Mouse (Mus musculus) liver, embryonic 13.5 days (tissue): ENCODE measurements at regions not wholly inside any gene's neighbourhood (a gene's known extent, or its start where the extent isn't known, plus 50 kb on each side); places are given as distances from the start of the nearest gene placed in this dataset.
A peak's percentile ranks its signal among the peaks of the same experiment; 100 is the strongest.

Experiments used
- ATAC-seq: fragments of 200-750 bp; cut with Nextera tagmentation; 2 replicates; pipeline ENCODE4 v1.8.0; 2017; ENCODE audit warnings: low read depth, mild to moderate bottlenecking, moderate number of reproducible peaks, moderate library complexity
- DNase-seq: peaks from one replicate; pipeline ENCODE4 v3.0.0; 2022
- H3K27ac ChIP-seq: fragments of 300-500 bp; sonication (generic); 2 replicates; pipeline ENCODE4 v1.5.1; 2015; ENCODE audit warnings: moderate library complexity, mild to moderate bottlenecking, inconsistent platforms
- H3K27me3 ChIP-seq: fragments of 300-500 bp; sonication (generic); 2 replicates; pipeline ENCODE4 v1.6.1; 2015; ENCODE audit warnings: mild to moderate bottlenecking, inconsistent platforms
- H3K36me3 ChIP-seq: fragments of 300-500 bp; sonication (generic); 2 replicates; pipeline ENCODE4 v1.6.1; 2015; ENCODE audit warnings: mild to moderate bottlenecking, inconsistent platforms
- H3K4me1 ChIP-seq: fragments of 300-500 bp; sonication (generic); replicated peaks from 2 replicates; pipeline ENCODE4 v1.6.1; 2015; ENCODE audit warnings: inconsistent platforms
- H3K4me2 ChIP-seq: fragments of 300-500 bp; sonication (generic); 2 replicates; pipeline ENCODE4 v1.6.1; 2015; ENCODE audit warnings: inconsistent platforms, mild to moderate bottlenecking, moderate library complexity
- H3K4me3 ChIP-seq: fragments of 300-500 bp; sonication (generic); replicated peaks from 2 replicates; pipeline ENCODE4 v1.5.1; 2015; ENCODE audit warnings: mild to moderate bottlenecking, inconsistent platforms
- H3K9ac ChIP-seq: fragments of 300-500 bp; sonication (generic); 2 replicates; pipeline ENCODE4 v1.6.1; 2015; ENCODE audit warnings: mild to moderate bottlenecking, inconsistent platforms
- H3K9me3 ChIP-seq: fragments of 300-500 bp; sonication (generic); replicated peaks from 2 replicates; pipeline ENCODE4 v1.6.1; 2016; ENCODE audit warnings: inconsistent platforms
- WGBS: fragments of 180-500 bp; shearing (Covaris S2); methylation state at CpG from one replicate; pipeline ENCODE4 v1.1.7; 2015; ENCODE audit not compliant: insufficient replicate concordance; 5-methylcytosine and 5-hydroxymethylcytosine counted together

- H3K36me3 ChIP-seq, result no peaks in the 10 kb centered on the region
- 45% methylated on average over 7 of the region's 7 CpGs for WGBS
These were observed 77.7 kb downstream of the Gm826 start for GRCm38 (mm10) chr2:160256251-160256650.

GRCm38 (mm10) chr2:160250228-160250627 lies 83.7 kb downstream of the Gm826 start:
- H3K9ac ChIP-seq, result no peak overlapping the region
- 0 out of 2 replicates have a peak, but pooled peaks cover 5% of the 10 kb centered on the region for H3K4me1 ChIP-seq
- no peak overlapping the region for H3K4me2 ChIP-seq
- no peaks in the 10 kb centered on the region for H3K27me3 ChIP-seq
- ATAC-seq (no peak), DNase-seq (no peak)
- no peaks in the 10 kb centered on the region for H3K36me3 ChIP-seq
- H3K4me3 ChIP-seq, result no peak overlapping the region
- H3K27ac ChIP-seq, result no peak overlapping the region
- no peaks in the 10 kb centered on the region for H3K9me3 ChIP-seq
- WGBS, result 61% methylated on average over 3 of the region's 3 CpGs

More at GRCm38 (mm10) chr2:160256251-160256650, 77.7 kb downstream of the Gm826 start:
- ATAC-seq (peak; percentile 63), DNase-seq (no peak)
- Histone ChIP-seq H3K4me2 (no peak overlapping the region), H3K9me3 (no peaks in the 10 kb centered on the region), H3K9ac (no peak overlapping the region), H3K27me3 (no peaks in the 10 kb centered on the region), H3K4me3 (no peak overlapping the region), H3K4me1 (no peaks in the 10 kb centered on the region), H3K27ac (no peak overlapping the region)

- H3K4me3 ChIP-seq, result no peak overlapping the region
- H3K27me3 ChIP-seq, result no peaks in the 10 kb centered on the region
- no peaks in the 10 kb centered on the region for H3K9me3 ChIP-seq
- peak; percentile 71 for ATAC-seq
- no peak overlapping the region for H3K4me2 ChIP-seq
- H3K27ac ChIP-seq, result no peak overlapping the region
- H3K36me3 ChIP-seq, result no peaks in the 10 kb centered on the region
- 0 out of 2 replicates have a peak, but pooled peaks cover 5% of the 10 kb centered on the region for H3K4me1 ChIP-seq
- no peak for DNase-seq
- whole genome bisulfite sequencing, result 39% methylated on average over 9 of the region's 9 CpGs
- H3K9ac ChIP-seq, result no peak overlapping the region
These were observed 84.6 kb downstream of the Gm826 start for GRCm38 (mm10) chr2:160249104-160250093.

- Histone ChIP-seq H3K9me3 (no peaks in the 10 kb centered on the region), H3K4me1 (0 out of 2 replicates have a peak, but pooled peaks cover 5% of the 10 kb centered on the region), H3K27ac (no peak overlapping the region), H3K27me3 (no peaks in the 10 kb centered on the region), H3K4me3 (no peak overlapping the region), H3K4me2 (no peak overlapping the region), H3K9ac (no peak overlapping the region), H3K36me3 (no peaks in the 10 kb centered on the region)
- DNase-seq (no peak), ATAC-seq (no peak)
- WGBS, result 71% methylated on average over 6 of the region's 6 CpGs
These were observed 86.7 kb downstream of the Gm826 start for GRCm38 (mm10) chr2:160247286-160247685.

- Histone ChIP-seq H3K27ac (no peak overlapping the region), H3K4me3 (no peak overlapping the region), H3K9me3 (no peaks in the 10 kb centered on the region), H3K4me2 (no peak overlapping the region), H3K9ac (no peak overlapping the region), H3K36me3 (no peaks in the 10 kb centered on the region), H3K4me1 (0 out of 2 replicates have a peak, but pooled peaks cover 5% of the 10 kb centered on the region), H3K27me3 (no peaks in the 10 kb centered on the region)
- WGBS, result 39% methylated on average over 1 of the region's 1 CpGs
- DNase-seq (no peak), ATAC-seq (no peak)
These were observed 87.6 kb downstream of the Gm826 start for GRCm38 (mm10) chr2:160246356-160246755.

GRCm38 (mm10) chr2:160244866-160245265 lies 89.1 kb downstream of the Gm826 start:
- 36% methylated on average over 7 of the region's 7 CpGs for WGBS
- no peak overlapping the region for H3K27ac ChIP-seq
- H3K9ac ChIP-seq, result no peak overlapping the region
- no peaks in the 10 kb centered on the region for H3K27me3 ChIP-seq
- no peak overlapping the region for H3K4me2 ChIP-seq
- H3K36me3 ChIP-seq, result no peaks in the 10 kb centered on the region
- no peaks in the 10 kb centered on the region for H3K9me3 ChIP-seq
- no peak for ATAC-seq
- H3K4me1 ChIP-seq, result 0 out of 2 replicates have a peak, but pooled peaks cover 5% of the 10 kb centered on the region
- DNase-seq, result no peak
- no peak overlapping the region for H3K4me3 ChIP-seq

GRCm38 (mm10) chr2:160240531-160241379 lies 93.2 kb downstream of the Gm826 start:
- Histone ChIP-seq H3K27me3 (no peaks in the 10 kb centered on the region), H3K4me2 (no peak overlapping the region), H3K9ac (no peak overlapping the region), H3K36me3 (no peaks in the 10 kb centered on the region), H3K4me3 (no peak overlapping the region), H3K4me1 (0 out of 2 replicates have a peak, but pooled peaks cover 2% of the 10 kb centered on the region), H3K27ac (no peak overlapping the region), H3K9me3 (no peaks in the 10 kb centered on the region)
- DNase-seq, result no peak
- WGBS, result 52% methylated on average over 12 of the region's 12 CpGs
- ATAC-seq, result no peak

GRCm38 (mm10) chr2:160237436-160238104 lies 96.4 kb downstream of the Gm826 start:
- no peak overlapping the region for H3K4me3 ChIP-seq
- H3K27me3 ChIP-seq, result no peaks in the 10 kb centered on the region
- ATAC-seq, result no peak
- no peak overlapping the region for H3K9ac ChIP-seq
- no peak overlapping the region for H3K27ac ChIP-seq
- H3K4me1 ChIP-seq, result 0 out of 2 replicates have a peak, but pooled peaks cover 2% of the 10 kb centered on the region
- no peaks in the 10 kb centered on the region for H3K36me3 ChIP-seq
- no peak for DNase-seq
- H3K9me3 ChIP-seq, result no peaks in the 10 kb centered on the region
- 49% methylated on average over 3 of the region's 3 CpGs for WGBS
- no peak overlapping the region for H3K4me2 ChIP-seq

GRCm38 (mm10) chr2:160236806-160237205 lies 97.2 kb downstream of the Gm826 start:
- no peak overlapping the region for H3K27ac ChIP-seq
- 57% methylated on average over 7 of the region's 7 CpGs for WGBS
- ATAC-seq (no peak), DNase-seq (no peak)
- H3K4me1 ChIP-seq, result 0 out of 2 replicates have a peak, but pooled peaks cover 2% of the 10 kb centered on the region
- H3K36me3 ChIP-seq, result no peaks in the 10 kb centered on the region
- no peak overlapping the region for H3K4me3 ChIP-seq
- H3K9ac ChIP-seq, result no peak overlapping the region
- H3K9me3 ChIP-seq, result no peaks in the 10 kb centered on the region
- H3K4me2 ChIP-seq, result no peak overlapping the region
- no peaks in the 10 kb centered on the region for H3K27me3 ChIP-seq

- H3K27ac ChIP-seq, result no peak overlapping the region
- H3K9me3 ChIP-seq, result no peaks in the 10 kb centered on the region
- H3K27me3 ChIP-seq, result no peaks in the 10 kb centered on the region
- H3K9ac ChIP-seq, result no peak overlapping the region
- no peak for ATAC-seq
- WGBS, result 48% methylated on average over 8 of the region's 8 CpGs
- DNase-seq, result no peak
- H3K4me1 ChIP-seq, result no peaks in the 10 kb centered on the region
- H3K4me2 ChIP-seq, result no peak overlapping the region
- H3K36me3 ChIP-seq, result no peaks in the 10 kb centered on the region
- no peak overlapping the region for H3K4me3 ChIP-seq
These were observed 103.2 kb downstream of the Gm826 start for GRCm38 (mm10) chr2:160230786-160231185.
